Mouse (Mus musculus) liver, postnatal 0 days (tissue): Measurements from ENCODE around the gene Clec2i. TPM values are rescaled to one million over a fixed set of nuclear protein-coding genes. Genes with fewer than 3 reads are reported as not detected.
A peak's percentile ranks its signal among the peaks of the same experiment; 100 is the strongest.

Source experiments
- ATAC-seq: fragments of 200-750 bp; cut with Nextera tagmentation; 2 replicates; pipeline ENCODE4 v1.8.0; 2017; ENCODE audit warnings: mild to moderate bottlenecking, moderate library complexity
- DNase-seq: peaks from one replicate; pipeline ENCODE4 v3.0.0-alpha.2; 2016
- H3K27ac ChIP-seq: fragments of 300-500 bp; sonication (generic); 2 replicates; pipeline ENCODE4 v1.5.1; 2014; ENCODE audit warnings: antibody characterized with exemption, moderate library complexity, mild to moderate bottlenecking, low read depth
- H3K27me3 ChIP-seq: fragments of 300-500 bp; sonication (generic); 2 replicates; pipeline ENCODE4 v1.6.1; 2014; ENCODE audit warnings: low read length, control low read depth, mixed read lengths; ENCODE audit not compliant: insufficient read depth
- H3K36me3 ChIP-seq: fragments of 300-500 bp; sonication (generic); replicated peaks from 2 replicates; pipeline ENCODE4 v1.6.1; 2014; ENCODE audit warnings: mild to moderate bottlenecking, control low read depth, low read length, moderate library complexity, mixed read lengths; ENCODE audit not compliant: insufficient read depth
- H3K4me1 ChIP-seq: fragments of 300-500 bp; sonication (generic); 2 replicates; pipeline ENCODE4 v1.6.1; 2014; ENCODE audit warnings: antibody characterized with exemption, mild to moderate bottlenecking, control low read depth; ENCODE audit not compliant: insufficient read depth
- H3K4me2 ChIP-seq: fragments of 300-500 bp; sonication (generic); 2 replicates; pipeline ENCODE4 v1.6.1; 2014; ENCODE audit warnings: low read depth, mild to moderate bottlenecking, low read length, moderate library complexity, mixed read lengths
- H3K4me3 ChIP-seq: fragments of 300-500 bp; sonication (generic); 2 replicates; pipeline ENCODE4 v1.5.1; 2014; ENCODE audit warnings: low read depth, low read length
- H3K9ac ChIP-seq: fragments of 300-500 bp; sonication (generic); replicated peaks from 2 replicates; pipeline ENCODE4 v1.6.1; 2014; ENCODE audit warnings: mild to moderate bottlenecking, moderate library complexity
- H3K9me3 ChIP-seq: fragments of 300-500 bp; sonication (generic); 2 replicates; pipeline ENCODE4 v1.6.1; 2016; ENCODE audit warnings: mild to moderate bottlenecking, control low read depth, low read length, mixed read lengths
- CTCF ChIP-seq: sonication (generic); IDR thresholded peaks from 2 replicates; pipeline ENCODE4 v1.5.1; 2016; ENCODE audit warnings: antibody characterized with exemption, low read depth
- EP300 ChIP-seq: IDR thresholded peaks from 2 replicates; pipeline ENCODE4 v1.6.1; 2016; ENCODE audit warnings: antibody characterized with exemption, low read depth, mild to moderate bottlenecking
- WGBS: fragments of 180-500 bp; shearing (Covaris S2); extraction: QIAGEN DNeasy Blood & Tissue Kit; methylation state at CpG from one replicate; pipeline ENCODE4 v1.1.7; 2014; ENCODE audit not compliant: insufficient replicate concordance; 5-methylcytosine and 5-hydroxymethylcytosine counted together
- polyA plus RNA-seq: library from polyadenylated mRNA; unstranded; fragments of >200 nt; fragmentation: Nextera tagmentation; extraction: Ambion mirVana; gene quantifications from 2 replicates; pipeline ENCODE4 v1.2.1, GENCODE M21; 2015

The Clec2i gene
- polyA plus RNA-seq, 1 experiment from 2014 or later, result 0.27 TPM

- Histone ChIP-seq H3K36me3 (no peaks in the 10 kb centered on the region), H3K9ac (no peak overlapping the region), H3K9me3 (no peaks in the 10 kb centered on the region), H3K4me3 (0 out of 2 replicates have a peak overlapping the region, but pooled peaks have one; percentile 77), H3K4me2 (peak overlapping the region; percentile 97), H3K27ac (no peak overlapping the region), H3K4me1 (peaks cover 26% of the 10 kb centered on the region), H3K27me3 (no peaks in the 10 kb centered on the region)
- DNase-seq (no peak), ATAC-seq (no peak)
- WGBS, result 44% methylated on average over 4 of the region's 4 CpGs
- TF ChIP-seq CTCF (no peak), EP300 (no peak)
These were observed 45.9 kb upstream of the Clec2i start for GRCm38 (mm10) chr6:128841327-128842089.

DNA sequence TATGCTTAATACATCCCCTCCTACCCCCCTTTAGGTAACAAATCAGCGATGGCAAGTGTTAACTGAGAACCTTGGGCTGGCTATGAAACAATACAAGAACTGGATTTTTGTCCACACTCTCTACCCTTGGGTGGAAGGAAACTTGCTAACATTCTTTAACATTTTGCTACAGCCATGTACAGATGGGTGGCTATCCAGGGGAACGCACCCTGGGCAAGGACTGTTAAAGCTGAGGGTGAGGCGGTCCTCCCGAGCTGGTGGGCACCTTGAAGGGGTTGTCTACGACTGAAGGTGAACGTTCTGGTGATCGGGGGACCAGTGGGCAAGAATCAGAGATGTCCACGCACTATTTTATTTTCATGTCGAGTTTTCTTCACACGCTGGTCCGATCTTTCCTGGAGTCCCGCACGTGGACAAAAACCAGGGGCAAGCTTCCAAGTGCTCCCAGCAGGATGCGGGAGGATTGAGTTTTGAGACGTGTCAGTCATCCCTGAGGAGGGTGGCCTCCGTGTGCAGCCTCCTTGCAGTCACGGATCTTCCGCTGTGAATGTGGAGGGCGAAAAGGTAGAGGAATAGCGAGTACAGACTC, 44.9 kb upstream of the Clec2i start:
- peak overlapping the region; percentile 97 for H3K4me2 ChIP-seq
- peak overlapping the region; percentile 77 for H3K9ac ChIP-seq
- peak overlapping the region; percentile 77 for H3K4me3 ChIP-seq
- no peaks in the 10 kb centered on the region for H3K36me3 ChIP-seq
- H3K27ac ChIP-seq, result peak overlapping the region; percentile 86
- H3K9me3 ChIP-seq, result no peaks in the 10 kb centered on the region
- no peak for DNase-seq
- no peak for ATAC-seq
- peaks cover 17% of the 10 kb centered on the region for H3K4me1 ChIP-seq
- no peaks in the 10 kb centered on the region for H3K27me3 ChIP-seq
- TF ChIP-seq CTCF (no peak), EP300 (no peak)
- under 1% methylated on average over 20 of the region's 20 CpGs for WGBS

DNA sequence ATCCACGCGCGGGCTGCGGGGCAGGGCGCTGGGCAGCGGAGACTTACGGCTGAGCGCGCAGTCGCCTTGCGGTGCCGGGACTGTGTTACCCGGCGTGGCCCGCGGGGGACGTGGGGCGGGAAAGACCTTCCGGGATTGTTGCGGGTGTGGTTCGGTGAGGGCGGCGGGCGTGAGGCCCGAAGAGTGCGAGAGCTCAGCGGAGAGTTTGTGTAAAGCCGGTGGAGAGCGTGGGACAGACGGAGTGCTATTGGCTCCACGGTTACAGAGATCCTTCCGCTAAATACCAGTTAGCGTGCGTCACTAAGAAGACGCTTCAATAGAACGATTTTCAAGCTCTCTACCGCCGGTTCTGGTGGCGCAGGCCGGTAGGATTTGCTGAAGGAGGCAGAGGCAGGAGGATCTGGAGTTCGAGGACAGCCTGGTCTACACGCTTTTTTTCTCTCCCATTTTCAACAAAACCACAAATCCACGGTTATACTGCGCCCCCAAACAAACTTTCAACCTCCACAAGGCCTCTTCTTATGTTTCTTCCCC, 44.4 kb upstream of the Clec2i start:
- Histone ChIP-seq H3K27me3 (no peaks in the 10 kb centered on the region), H3K9ac (peak overlapping the region; percentile 77), H3K9me3 (no peaks in the 10 kb centered on the region), H3K36me3 (no peaks in the 10 kb centered on the region), H3K4me3 (peak overlapping the region; percentile 77), H3K27ac (peak overlapping the region; percentile 86), H3K4me1 (peaks cover 13% of the 10 kb centered on the region; the same call in 1 of the 2 replicates), H3K4me2 (peak overlapping the region; percentile 97)
- ATAC-seq, result peak; percentile 65
- TF ChIP-seq EP300, result no peak
- TF ChIP-seq CTCF, result peak; percentile 26; the same call in 1 of the 2 replicates
- DNase-seq, result peak; percentile 93
- WGBS, result under 1% methylated on average over 44 of the region's 44 CpGs

DNA sequence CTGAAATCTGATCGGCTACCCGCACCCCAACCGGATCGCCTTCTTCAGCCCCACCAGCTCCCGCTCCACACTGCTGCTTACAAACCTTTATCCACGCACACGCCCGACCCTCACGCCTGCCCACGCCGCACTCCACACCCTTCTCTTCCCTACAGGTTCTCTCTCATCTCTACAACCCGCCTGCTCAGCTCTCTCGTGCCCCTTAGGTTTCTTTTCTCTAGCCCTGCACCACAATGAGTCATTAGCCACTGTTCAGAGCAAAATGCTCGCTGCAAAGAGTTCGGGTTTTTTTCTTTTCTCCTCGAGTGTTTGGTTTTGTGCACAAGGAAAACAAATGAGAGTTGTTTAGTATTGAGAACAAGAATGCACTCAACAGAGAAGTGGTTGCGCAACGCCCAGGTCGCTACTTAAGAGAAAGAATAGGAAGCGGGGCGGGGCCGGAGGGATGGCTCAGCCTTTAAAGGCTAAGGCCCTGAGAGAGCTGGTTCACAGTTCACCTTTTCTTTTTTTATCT, 43.9 kb upstream of the Clec2i start:
- H3K4me1 ChIP-seq, result peaks cover 13% of the 10 kb centered on the region; the same call in 1 of the 2 replicates

DNA sequence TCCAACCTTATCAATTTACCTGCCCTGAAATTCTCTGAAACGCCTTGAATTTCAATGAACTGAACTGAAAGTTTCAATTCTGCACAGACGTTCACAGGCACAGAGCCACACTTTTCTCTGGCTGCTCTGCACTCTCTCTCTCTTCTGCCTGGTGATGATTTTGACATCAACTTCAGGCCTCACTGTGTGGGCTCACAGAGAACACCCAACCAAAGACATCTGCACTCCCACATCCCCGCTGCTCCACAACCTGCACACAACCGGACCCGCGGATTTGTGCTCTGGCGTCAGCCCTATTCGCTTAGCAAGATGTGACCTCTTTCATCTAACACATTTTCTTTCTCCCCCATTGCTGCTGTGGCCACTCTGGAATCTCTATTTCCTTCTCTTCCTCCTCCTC, 43.3 kb upstream of the Clec2i start:
- H3K36me3 ChIP-seq, result no peaks in the 10 kb centered on the region; the same call in 1 of the 2 replicates
- peak overlapping the region; percentile 97 for H3K4me2 ChIP-seq
- TF ChIP-seq CTCF (no peak), EP300 (no peak)
- WGBS, result 33% methylated on average over 8 of the region's 8 CpGs
- peaks cover 13% of the 10 kb centered on the region; the same call in 1 of the 2 replicates for H3K4me1 ChIP-seq
- H3K27ac ChIP-seq, result no peak overlapping the region
- H3K27me3 ChIP-seq, result no peaks in the 10 kb centered on the region
- DNase-seq (no peak), ATAC-seq (no peak)
- peak overlapping the region; percentile 77; the same call in 1 of the 2 replicates for H3K4me3 ChIP-seq
- peak overlapping the region; percentile 77; the same call in 1 of the 2 replicates for H3K9ac ChIP-seq
- H3K9me3 ChIP-seq, result no peaks in the 10 kb centered on the region

More for the DNA sequence above, 43.9 kb upstream of the Clec2i start:
- DNase-seq (peak; percentile 74), ATAC-seq (peak; percentile 1; the same call in 1 of the 2 replicates)
- H3K9ac ChIP-seq, result peak overlapping the region; percentile 77
- H3K4me3 ChIP-seq, result peak overlapping the region; percentile 77
- H3K9me3 ChIP-seq, result no peaks in the 10 kb centered on the region
- no peaks in the 10 kb centered on the region for H3K27me3 ChIP-seq
- TF ChIP-seq CTCF, result no peak
- no peak for TF ChIP-seq EP300
- under 1% methylated on average over 22 of the region's 22 CpGs for WGBS
- H3K36me3 ChIP-seq, result no peaks in the 10 kb centered on the region
- peak overlapping the region; percentile 86 for H3K27ac ChIP-seq
- H3K4me2 ChIP-seq, result peak overlapping the region; percentile 97

GRCm38 (mm10) chr6:128844586-128845080, 42.8 kb upstream of the Clec2i start:
- DNase-seq, result no peak
- Histone ChIP-seq H3K27me3 (no peaks in the 10 kb centered on the region), H3K9ac (no peak overlapping the region), H3K4me2 (peak overlapping the region; percentile 97), H3K4me1 (peaks cover 13% of the 10 kb centered on the region; the same call in 1 of the 2 replicates), H3K27ac (no peak overlapping the region), H3K4me3 (no peak overlapping the region), H3K9me3 (no peaks in the 10 kb centered on the region), H3K36me3 (no peaks in the 10 kb centered on the region; the same call in 1 of the 2 replicates)
- TF ChIP-seq CTCF (0 out of 2 replicates have a peak, but pooled peaks have one; percentile 1), EP300 (no peak)
- ATAC-seq, result no peak
- WGBS, result 83% methylated on average over 5 of the region's 5 CpGs
